Mouse (Mus musculus): ENCODE results near the gene Prg4. TPM values are rescaled to one million over a fixed set of nuclear protein-coding genes. Genes with fewer than 3 reads are reported as not detected.

Gene Prg4
- total RNA-seq (2021) = under 1 TPM; 0.16 to 0.74 TPM
- long read RNA-seq, experiment 1 = 0 reads
- long read RNA-seq, experiment 2 = 0 reads

DNA sequence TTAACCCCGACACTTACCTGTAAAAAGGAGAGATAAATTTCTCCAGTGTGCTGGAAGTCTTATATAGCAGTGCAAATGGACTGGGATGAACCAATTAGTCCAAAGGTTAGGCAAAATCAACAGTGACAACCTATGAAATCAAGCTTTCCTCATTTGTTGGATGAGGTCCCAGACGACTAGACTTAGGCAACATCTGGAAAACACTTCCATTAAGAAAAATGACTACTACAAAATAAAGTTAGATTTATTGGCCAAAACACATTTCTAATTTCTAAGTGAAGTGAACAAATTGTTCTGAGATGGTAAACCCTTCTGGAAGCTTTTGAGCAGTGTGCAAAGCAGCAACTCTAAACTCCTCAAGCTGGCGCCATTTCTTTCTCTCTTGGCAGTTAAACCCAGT lies at the start of gene Prg4:
Gene Prg4, minus strand, starts transcription at position 34 of the 400 bp plus-strand sequence.
- DNase-seq (ENCODE audit: low spot score in 2 of 2) = no peak

GRCm38 (mm10) chr1:150513041-150513440 lies 47.1 kb upstream of the Prg4 start:
- no peak for DNase-seq (ENCODE audit: low spot score in 2 of 2)

GRCm38 (mm10) chr1:150505794-150506193 lies 39.8 kb upstream of the Prg4 start:
- DNase-seq (ENCODE audit: low spot score in 2 of 2) = no peak

DNA sequence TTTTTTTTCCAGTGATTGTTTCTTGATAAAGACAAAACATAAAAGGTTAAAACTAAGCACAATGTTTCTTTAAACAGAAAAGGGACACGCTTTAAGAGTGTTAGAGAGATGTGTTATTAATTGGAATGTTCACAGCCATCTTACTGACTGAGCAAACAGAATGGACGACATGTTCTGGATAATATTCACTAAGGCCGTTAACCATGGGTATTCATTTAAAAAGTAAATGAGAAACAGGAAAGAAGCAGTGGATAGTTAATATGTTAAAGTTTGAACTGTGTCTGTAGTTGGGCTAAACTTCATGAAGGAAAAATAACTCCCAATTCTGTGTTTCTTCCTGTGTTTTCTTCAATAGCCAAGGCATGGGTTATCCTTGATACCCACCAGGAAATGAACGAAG lies 37.4 kb upstream of the Prg4 start:
- DNase-seq (ENCODE audit: low spot score in 2 of 2) = no peak

GRCm38 (mm10) chr1:150498177-150498576 lies 32.2 kb upstream of the Prg4 start:
- DNase-seq (ENCODE audit: low spot score in 2 of 2) = no peak

GRCm38 (mm10) chr1:150497690-150498089 lies 31.7 kb upstream of the Prg4 start:
- DNase-seq (ENCODE audit: low spot score in 2 of 2) = peak in 1 of 2 experiments; percentile 49

GRCm38 (mm10) chr1:150496626-150497302 lies 30.8 kb upstream of the Prg4 start:
- no peak for DNase-seq (ENCODE audit: low spot score in 2 of 2)

GRCm38 (mm10) chr1:150489148-150489547 lies 23.2 kb upstream of the Prg4 start:
- no peak for DNase-seq (ENCODE audit: low spot score in 2 of 2)

DNA sequence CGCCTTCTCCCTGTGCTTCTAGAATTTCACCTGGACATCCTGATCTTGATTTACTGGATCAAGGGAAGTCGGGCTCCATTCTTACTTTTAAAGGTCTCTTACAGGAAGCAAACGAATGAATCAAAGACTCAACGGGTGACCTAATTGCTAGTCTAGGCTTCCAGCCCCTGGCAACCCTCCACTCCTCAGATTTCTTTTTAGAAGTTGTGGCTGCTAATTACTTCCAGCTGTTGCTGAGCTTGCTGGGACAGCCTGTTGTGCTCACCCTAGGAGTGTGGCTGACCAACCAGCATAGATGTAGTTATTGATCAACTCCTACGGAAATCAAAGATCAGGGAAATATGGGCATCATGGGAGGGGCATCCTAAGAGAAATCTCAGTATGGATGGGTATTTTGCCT lies 14.7 kb upstream of the Prg4 start:
- peak in 1 of 2 experiments; percentile 6 for DNase-seq (ENCODE audit: low spot score in 2 of 2)

GRCm38 (mm10) chr1:150472525-150472924 lies 6.6 kb upstream of the Prg4 start:
- DNase-seq (ENCODE audit: low spot score in 2 of 2) = no peak

DNA sequence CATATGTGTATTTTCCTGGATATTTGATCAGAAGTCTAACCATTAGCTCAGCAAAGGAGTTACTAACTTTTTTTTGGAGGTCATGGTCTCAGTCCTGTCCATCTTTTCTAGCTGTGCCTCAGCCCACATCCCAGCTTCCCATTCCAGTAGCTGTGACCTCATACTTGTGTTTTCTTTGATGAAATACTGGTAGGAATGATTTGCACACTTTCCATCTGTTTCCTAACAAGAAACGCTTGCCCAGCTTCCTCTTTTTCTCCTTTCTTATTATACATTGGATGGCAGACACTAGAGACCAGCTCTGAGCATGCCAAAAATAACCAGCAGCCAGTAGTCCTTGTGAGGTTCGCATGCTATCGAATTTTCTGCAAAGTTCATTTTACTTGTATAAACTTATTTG lies 4.0 kb upstream of the Prg4 start:
- DNase-seq (ENCODE audit: low spot score in 2 of 2) = no peak

- DNase-seq (ENCODE audit: low spot score in 2 of 2) = no peak
These were observed 601 bp downstream of the Prg4 start for GRCm38 (mm10) chr1:150465364-150465763.

DNA sequence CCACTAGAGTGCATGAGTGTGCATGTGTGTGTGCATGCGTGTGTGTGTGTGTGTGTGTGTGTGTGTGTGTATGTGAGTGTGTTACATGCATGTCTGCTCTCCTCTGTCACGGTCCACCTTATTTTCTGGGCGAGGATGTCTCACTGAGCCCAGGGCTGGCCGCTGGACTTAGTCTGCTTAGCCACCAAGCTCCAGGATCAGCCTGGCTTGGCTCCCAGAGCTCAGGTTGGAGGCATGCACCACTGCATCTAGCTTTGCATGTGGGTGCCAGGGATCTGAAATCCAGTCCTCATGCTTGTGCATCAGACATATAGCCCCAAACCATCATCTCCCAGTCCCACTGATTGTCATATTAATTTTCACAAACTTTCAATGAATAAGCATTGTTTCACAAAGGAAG lies 2.3 kb downstream of the Prg4 start:
- DNase-seq (ENCODE audit: low spot score in 2 of 2) = no peak

GRCm38 (mm10) chr1:150463068-150463467 lies 2.9 kb downstream of the Prg4 start:
- DNase-seq (ENCODE audit: low spot score in 2 of 2) = no peak

GRCm38 (mm10) chr1:150460595-150460994 lies 5.4 kb downstream of the Prg4 start:
- DNase-seq (ENCODE audit: low spot score in 2 of 2) = no peak

- no peak for DNase-seq (ENCODE audit: low spot score in 2 of 2)
These were observed 6.4 kb downstream of the Prg4 start for GRCm38 (mm10) chr1:150459599-150459998.

- no peak for DNase-seq (ENCODE audit: low spot score in 2 of 2)
These were observed 7.0 kb downstream of the Prg4 start for GRCm38 (mm10) chr1:150458977-150459376.

DNA sequence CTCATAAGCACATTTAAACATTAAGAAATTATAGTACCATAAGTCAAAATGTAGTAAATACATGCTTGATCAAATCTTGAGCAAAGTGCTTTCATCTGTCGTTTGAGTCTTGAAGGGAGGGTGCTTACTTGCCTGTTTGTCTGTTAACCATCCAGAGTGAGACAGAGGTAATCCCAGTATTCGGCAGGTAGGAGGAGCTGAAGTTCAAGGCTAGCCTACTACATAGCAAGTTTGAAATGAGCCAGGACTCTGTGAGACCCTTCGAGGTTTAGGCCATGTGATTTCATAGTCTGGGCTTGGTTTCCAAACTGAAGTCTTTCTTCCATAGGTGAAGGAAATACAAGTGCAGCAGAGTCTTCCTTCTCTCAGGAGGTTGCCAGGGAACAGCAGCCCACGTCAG lies 24.2 kb downstream of the Prg4 start:
- no peak for DNase-seq (ENCODE audit: low spot score in 2 of 2)

DNA sequence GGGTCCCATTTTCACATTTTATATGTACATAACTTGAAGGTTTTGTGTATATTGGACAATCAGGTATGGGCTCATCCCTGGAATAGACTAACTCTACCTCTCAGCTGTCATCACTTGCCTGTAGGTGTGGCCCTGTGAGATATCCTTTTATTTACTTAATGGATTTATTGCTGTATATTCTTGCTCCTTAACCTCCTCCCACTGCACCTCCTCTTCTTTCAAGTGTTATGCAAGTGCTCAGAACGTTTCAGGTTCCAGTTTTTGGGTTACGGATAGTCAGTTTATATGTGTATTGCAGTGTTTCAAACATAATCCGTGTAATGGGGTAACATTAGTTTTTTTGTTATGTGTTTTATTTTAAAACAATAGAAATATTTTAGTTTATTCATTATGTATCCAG lies 27.3 kb downstream of the Prg4 start:
- no peak for DNase-seq (ENCODE audit: low spot score in 2 of 2)

DNA sequence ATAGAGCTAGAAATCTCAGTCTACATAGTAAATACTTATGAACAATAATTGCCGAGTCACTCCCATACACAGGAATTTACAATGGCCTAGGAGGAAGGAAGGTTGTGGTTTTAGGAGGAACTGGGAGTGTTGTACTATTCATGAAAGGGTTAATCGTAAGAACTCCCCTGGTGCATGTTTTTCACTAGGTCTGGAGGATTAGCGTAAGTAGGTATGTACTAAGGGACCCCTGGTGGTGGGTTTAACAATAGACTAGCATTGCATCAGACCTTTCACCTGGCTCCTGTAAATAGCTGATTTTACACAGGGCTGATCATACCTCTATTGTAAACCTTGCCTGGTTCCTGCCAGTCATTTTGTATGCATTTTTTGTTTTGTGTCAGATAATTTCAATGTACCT lies 39.7 kb downstream of the Prg4 start:
- DNase-seq (ENCODE audit: low spot score in 2 of 2) = no peak

DNA sequence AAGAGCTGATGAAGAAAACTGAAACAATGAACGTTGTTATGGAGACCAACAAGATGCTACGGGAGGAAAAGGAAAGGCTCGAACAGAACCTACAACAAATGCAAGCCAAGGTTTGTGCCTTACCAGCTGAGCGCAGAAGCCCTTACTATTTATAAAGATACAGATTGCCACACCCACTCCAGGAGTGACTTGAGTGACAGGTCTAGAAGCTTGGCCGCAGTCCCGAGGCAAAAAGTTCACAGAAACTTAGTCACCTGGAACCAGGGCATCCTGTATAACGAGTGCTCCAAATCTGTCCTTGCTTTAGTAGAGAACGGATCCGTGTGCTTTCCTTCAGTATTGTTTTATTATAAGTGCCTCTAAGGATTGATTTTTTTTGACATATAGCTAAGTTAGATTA lies 40.3 kb downstream of the Prg4 start:
- DNase-seq (ENCODE audit: low spot score in 2 of 2) = no peak

GRCm38 (mm10) chr1:150418426-150418825 lies 47.5 kb downstream of the Prg4 start:
- DNase-seq (ENCODE audit: low spot score in 2 of 2) = no peak

DNA sequence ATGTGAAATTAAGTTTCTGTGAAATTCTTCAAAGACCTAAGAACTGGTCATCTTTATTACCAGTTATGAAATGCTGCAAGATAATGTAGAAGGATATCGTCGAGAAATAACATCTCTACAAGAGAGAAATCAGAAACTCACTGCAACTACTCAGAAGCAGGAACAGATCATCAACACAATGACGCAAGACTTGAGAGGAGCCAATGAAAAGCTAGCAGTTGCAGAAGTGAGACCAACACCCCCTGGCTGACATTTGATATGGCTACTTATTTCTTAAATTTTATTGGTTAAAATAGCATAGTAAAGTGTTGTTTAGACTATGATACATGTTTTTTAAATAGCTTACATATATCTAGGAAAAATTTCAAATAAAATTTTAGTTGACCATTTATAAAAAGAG lies 50.0 kb downstream of the Prg4 start:
- no peak for DNase-seq (ENCODE audit: low spot score in 2 of 2)

Data from layer of hippocampus, postnatal 14 days (tissue).